Mouse (Mus musculus) T-helper 2 cell (primary cell): ENCODE data around the gene Rem1.

Source experiments
- in situ Hi-C: fragments of 300-600 bp; cut with MboI, MseI; formaldehyde crosslinking; loops from one replicate; pipeline ENCODE4 v1.15.1; 2025; ENCODE audit warnings: high pct_unique_total_duplicates

Gene Rem1

GRCm38 (mm10) chr2:152626774-152627591 is at the start of gene Rem1:
Gene Rem1 (plus strand): TSS chr2:152626951.
- in situ Hi-C loops, result no loop called here

DNA sequence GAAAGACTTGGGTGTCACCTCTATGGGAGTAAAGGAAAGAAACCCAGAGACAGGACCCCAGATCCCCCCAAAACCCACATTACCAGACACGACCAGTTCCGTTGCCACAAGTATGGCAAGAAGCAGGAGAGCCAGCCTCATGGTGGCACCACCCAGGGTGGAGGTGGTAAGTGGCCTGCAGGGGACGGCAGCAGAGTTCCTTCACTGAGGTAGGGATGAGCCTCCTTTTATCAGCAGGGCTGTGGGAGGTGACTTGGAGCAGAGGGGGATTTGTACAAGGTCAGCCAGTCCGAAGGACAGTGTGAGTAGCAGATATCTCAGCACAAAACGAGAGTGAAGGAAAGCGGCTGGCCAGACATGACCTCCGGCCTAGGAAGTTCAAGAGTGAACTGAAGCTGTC is 46.6 kb upstream of the Rem1 start, which contains the start of gene Defb19:
Gene Defb19 (minus strand): TSS at position 206 of the 400 bp plus-strand sequence.
- in situ Hi-C loops, result loop anchor here (5.0 kb wide), 1 partner anchor 43 kb away; no protein-coding TSS in a partner anchor

DNA sequence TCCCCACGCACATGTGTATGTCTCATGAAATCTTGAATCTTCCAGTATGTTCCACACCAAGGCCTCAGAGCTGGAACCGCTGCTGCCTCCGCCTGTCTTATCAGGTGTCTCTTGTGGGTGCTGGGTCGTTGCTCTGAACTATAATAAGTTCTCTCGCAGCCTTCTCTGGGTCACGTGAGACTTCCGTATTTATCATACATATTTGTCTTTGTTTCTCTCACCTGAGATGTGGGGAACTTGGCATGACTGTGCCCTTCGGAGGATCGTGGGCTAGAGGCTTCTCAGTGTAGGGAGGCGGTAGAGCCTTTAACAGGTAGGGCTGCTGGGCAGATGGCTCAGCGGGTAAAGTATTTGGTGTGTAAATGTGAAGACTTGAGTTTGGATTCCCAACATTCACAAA is 46.1 kb upstream of the Rem1 start:
- in situ Hi-C loops, result loop anchor here (5.0 kb wide), 1 partner anchor 43 kb away; no protein-coding TSS in a partner anchor

GRCm38 (mm10) chr2:152586926-152587560 is 39.7 kb upstream of the Rem1 start:
- in situ Hi-C loops, result no loop called here

- in situ Hi-C loops, result no loop called here
Measured at GRCm38 (mm10) chr2:152588450-152588849, 38.3 kb upstream of the Rem1 start.

DNA sequence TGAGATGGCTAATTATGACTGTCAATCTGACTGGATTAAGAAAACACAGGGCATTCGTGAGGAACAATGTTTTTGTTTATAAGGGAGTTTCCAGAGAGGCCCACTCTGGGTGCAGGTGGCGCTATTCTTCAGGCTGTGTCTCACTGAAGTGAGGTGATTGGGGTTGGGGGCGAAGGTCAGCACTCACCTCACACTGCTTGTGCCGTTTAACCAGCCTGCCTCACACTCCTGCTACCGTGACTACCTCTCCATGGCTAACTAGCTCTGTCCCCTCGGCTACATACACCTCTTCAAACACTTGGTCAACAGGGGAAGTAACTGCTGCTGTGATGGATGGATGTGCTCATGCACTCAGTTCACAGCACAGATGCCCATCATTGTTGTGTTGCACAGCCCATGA is 37.7 kb upstream of the Rem1 start:
- in situ Hi-C loops, result no loop called here

DNA sequence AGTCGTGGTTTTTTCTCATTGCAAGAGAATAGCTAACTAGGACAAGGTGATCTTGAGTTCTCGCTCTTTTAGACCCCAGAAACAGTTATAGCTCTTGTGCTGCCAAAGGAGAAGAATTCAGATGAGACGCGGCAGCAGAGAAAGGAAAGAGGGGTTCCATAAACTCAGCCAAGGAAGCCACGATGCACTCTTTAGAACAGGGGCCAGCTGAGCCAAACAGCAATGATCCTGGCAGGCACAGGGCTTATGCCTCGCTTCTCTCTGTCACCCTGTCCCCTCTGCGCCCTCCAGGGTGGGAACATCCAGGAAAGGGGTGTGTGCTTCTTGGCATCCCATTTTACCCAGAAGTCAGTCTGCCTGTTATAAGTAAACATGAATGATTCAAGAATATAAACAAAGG is 27.5 kb upstream of the Rem1 start, which contains the start of gene Defb45:
Gene Defb45 (minus strand): TSS at position 101 of the 400 bp plus-strand sequence.
- in situ Hi-C loops, result no loop called here

DNA sequence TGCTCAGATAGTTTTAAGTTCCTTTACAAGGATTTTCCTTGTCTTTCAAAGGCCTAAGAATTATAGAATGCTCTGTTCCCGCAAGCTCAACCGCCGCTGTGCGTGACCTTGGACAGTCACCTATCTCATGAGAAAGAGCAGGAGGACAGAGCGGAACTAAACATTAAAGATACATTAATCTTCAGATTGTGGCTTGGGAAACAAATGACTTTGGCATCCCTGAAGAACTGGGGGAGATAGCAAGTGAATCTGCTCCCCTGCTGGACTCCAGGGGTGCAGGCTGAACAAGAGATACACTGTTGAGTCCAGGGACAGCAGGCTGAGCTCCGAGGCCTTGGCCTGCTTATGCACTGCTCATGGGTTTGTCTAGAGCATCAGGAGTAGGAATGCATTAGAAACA is 26.7 kb upstream of the Rem1 start:
- in situ Hi-C loops, result no loop called here

GRCm38 (mm10) chr2:152601275-152601960 is 25.3 kb upstream of the Rem1 start:
- in situ Hi-C loops, result no loop called here

- in situ Hi-C loops, result no loop called here
Measured at GRCm38 (mm10) chr2:152604057-152604456, 22.7 kb upstream of the Rem1 start, which contains the start of gene Defb36. Gene Defb36 (plus strand): TSS chr2:152604327.

DNA sequence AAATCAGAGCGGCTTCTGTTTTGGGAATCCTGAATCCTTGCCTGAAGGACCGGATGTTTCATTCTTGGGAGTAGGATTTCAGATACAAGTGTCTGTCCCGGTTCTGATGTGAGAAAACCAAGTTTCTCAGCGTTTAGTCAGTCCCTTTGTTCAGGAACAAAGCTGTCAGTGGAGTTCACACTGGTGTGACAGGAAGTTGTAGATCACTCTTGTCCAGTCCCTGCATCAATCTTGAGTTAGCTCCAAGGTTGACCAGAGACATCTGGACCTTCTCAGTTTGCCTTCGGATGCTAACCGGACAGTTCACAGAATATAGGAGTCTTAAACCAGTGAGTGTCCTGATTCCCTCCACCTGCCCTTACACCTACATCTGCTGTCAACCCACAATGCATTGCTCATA is 19.0 kb upstream of the Rem1 start:
- in situ Hi-C loops, result no loop called here

DNA sequence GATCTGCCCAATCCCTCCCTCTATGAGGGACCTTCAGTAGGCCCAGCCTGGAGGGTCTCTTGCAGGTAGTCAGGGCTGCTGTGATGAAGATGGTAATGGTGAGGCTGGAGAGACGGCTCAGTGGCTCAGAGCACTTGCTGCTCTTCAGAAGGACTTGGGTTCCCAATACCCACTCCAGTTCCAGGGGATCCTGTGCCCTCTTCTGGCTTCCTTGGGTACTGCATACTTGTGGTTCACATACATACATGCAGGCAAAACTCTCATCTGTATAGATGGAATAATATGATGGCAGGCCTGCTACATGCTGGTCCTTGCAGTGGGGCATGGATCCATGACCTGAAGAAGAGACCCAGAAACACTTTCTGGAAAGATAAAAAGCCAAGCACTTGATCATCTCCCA is 18.0 kb upstream of the Rem1 start:
- in situ Hi-C loops, result no loop called here

GRCm38 (mm10) chr2:152612193-152612592 is 14.6 kb upstream of the Rem1 start:
- in situ Hi-C loops, result no loop called here

- in situ Hi-C loops, result no loop called here
Measured at GRCm38 (mm10) chr2:152615563-152615962, 11.2 kb upstream of the Rem1 start.

DNA sequence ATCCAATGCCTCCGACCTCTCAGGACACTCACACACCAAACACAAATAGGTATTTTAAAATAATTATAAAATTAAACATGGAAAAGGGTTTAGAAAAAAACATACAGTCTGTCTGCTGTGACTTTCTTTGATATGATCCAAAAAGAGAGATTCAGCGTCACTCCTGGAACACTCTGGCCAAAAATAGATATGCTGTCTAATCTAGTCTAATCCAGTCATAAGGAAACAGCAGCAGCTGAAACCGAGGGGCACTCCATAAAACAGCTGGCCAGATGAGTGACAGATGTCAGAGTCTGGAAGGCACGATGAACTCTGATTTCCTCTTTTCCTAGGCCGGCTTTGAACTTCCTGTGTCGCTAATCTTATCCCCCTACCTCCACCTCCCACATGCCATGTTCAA is 10.3 kb upstream of the Rem1 start:
- in situ Hi-C loops, result no loop called here

DNA sequence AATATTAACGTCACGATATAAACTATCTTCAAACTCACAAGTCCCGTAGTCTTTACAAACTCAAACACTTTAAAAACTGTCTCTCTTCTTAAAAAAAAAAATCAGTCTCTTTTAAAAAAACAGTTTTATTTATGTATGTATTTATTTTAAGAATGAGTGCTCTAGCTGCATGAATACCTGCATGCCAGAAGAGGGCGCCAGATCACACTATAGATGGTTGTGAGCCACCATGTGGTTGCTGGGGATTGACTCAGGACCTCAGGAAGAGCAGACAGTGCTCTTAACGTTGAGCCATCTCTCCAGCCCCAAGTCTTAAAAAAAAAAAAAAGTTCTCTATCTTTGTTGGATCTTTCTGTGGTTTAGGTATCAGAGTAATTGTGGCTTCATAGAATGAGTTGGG is 9.4 kb upstream of the Rem1 start:
- in situ Hi-C loops, result no loop called here

- in situ Hi-C loops, result loop anchor here (5.0 kb wide), 1 partner anchor 37 kb away; no protein-coding TSS in a partner anchor
Measured at GRCm38 (mm10) chr2:152620367-152621134, 6.2 kb upstream of the Rem1 start.

DNA sequence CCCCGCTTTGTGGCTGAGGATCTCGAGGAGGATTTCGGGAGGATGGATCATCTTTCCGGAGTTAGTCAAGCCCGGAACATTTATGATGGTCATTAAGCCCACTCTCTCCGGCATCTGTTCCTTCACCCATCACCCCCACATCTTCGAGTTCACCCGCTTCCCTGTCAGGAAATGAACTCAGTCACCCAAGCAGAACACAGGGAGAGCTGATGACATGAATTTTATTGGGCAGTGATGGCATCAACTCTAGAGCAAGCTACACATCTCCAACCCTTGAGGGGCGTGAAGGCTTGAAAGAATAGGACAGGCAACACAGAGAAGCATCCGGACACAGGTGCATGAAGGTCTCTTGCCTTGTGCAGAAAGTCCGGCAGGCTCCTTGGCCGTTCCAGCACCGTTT is 4.6 kb upstream of the Rem1 start:
- in situ Hi-C loops, result loop anchor here (5.0 kb wide), 1 partner anchor 35 kb away; no protein-coding TSS in a partner anchor

DNA sequence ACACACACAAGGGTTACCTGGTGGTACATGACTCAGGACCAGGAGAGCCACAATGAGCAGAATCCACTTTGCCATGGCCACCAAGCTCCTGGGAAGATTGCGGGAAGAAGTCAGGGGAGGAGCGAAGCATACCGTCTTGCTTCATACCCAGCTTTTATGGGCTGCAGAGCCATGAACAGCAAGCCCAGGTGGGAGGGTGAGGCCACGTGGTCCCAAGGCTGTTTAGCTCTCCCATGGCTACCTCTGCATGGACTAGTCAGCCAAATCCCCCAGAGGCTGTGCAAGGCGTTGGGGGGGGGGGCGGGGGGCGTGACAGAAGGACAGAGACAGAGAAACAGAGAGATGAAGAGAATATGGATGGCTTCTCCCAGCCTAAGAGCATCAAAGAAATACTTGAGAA is 3.8 kb upstream of the Rem1 start, which contains the start of gene Defb25:
Gene Defb25 (minus strand): TSS at position 101 of the 400 bp plus-strand sequence.
- in situ Hi-C loops, result loop anchor here (5.0 kb wide), 1 partner anchor 34 kb away; no protein-coding TSS in a partner anchor

DNA sequence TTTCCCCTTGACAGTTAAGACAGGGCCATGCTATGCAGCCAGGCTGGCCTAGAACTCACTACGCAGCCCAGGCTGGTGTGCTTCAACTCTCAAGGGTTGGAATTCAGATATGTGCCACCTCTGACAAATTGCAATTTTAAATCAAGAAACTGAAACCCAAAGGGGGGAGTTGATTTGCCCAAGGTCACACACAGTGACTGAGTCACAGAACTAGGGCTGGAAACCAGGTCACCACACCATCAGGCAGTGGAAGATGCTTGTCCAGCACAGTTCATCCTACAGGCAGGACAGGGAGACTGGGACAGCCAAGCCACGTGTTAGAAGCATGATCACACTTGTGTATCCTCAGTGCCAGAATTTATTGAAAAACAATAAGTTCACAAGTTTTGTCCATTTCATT is 2.2 kb upstream of the Rem1 start:
- in situ Hi-C loops, result loop anchor here (5.0 kb wide), 1 partner anchor 33 kb away; no protein-coding TSS in a partner anchor

GRCm38 (mm10) chr2:152625256-152625655 is 1.5 kb upstream of the Rem1 start:
- in situ Hi-C loops, result no loop called here
